Mouse (Mus musculus) neural tube, embryonic 12.5 days (tissue): ENCODE measurements around the gene Rmi2. TPM values are rescaled to one million over a fixed set of nuclear protein-coding genes. Genes with fewer than 3 reads are reported as not detected.
A peak's percentile ranks its signal among the peaks of the same experiment; 100 is the strongest.

Experiments
- ATAC-seq: fragments of 200-750 bp; cut with Nextera tagmentation; 2 replicates; pipeline ENCODE4 v1.8.0; 2017; ENCODE audit warnings: low read depth, mild to moderate bottlenecking, moderate TSS enrichment, moderate library complexity; ENCODE audit not compliant: low FRiP score
- H3K27ac ChIP-seq: fragments of 300-500 bp; sonication (generic); 2 replicates; pipeline ENCODE4 v1.5.1; 2016
- H3K27me3 ChIP-seq: fragments of 300-500 bp; sonication (generic); replicated peaks from 2 replicates; pipeline ENCODE4 v1.6.1; 2016; ENCODE audit warnings: mild to moderate bottlenecking
- H3K36me3 ChIP-seq: fragments of 300-500 bp; sonication (generic); 2 replicates; pipeline ENCODE4 v1.6.1; 2016; ENCODE audit warnings: mild to moderate bottlenecking
- H3K4me1 ChIP-seq: fragments of 300-500 bp; sonication (generic); 2 replicates; pipeline ENCODE4 v1.6.1; 2016
- H3K4me2 ChIP-seq: fragments of 300-500 bp; sonication (generic); replicated peaks from 2 replicates; pipeline ENCODE4 v1.6.1; 2016; ENCODE audit warnings: mild to moderate bottlenecking
- H3K4me3 ChIP-seq: fragments of 300-500 bp; sonication (generic); 2 replicates; pipeline ENCODE4 v1.5.1; 2016
- H3K9ac ChIP-seq: fragments of 300-500 bp; sonication (generic); 2 replicates; pipeline ENCODE4 v1.6.1; 2016; ENCODE audit warnings: mild to moderate bottlenecking
- H3K9me3 ChIP-seq: fragments of 300-500 bp; sonication (generic); 2 replicates; pipeline ENCODE4 v1.6.1; 2016; ENCODE audit warnings: mild to moderate bottlenecking
- WGBS: fragments of 180-500 bp; shearing (Covaris S2); methylation state at CpG from one replicate; pipeline ENCODE4 v1.1.7; 2016; 5-methylcytosine and 5-hydroxymethylcytosine counted together
- polyA plus RNA-seq: library from polyadenylated mRNA; unstranded; fragments of >200 nt; fragmentation: Nextera tagmentation; extraction: Ambion mirVana; gene quantifications from 2 replicates; pipeline ENCODE4 v1.2.1, GENCODE M21; 2016

The Rmi2 gene
- polyA plus RNA-seq, 1 experiment from 2014 or later, result 1.9 TPM

DNA sequence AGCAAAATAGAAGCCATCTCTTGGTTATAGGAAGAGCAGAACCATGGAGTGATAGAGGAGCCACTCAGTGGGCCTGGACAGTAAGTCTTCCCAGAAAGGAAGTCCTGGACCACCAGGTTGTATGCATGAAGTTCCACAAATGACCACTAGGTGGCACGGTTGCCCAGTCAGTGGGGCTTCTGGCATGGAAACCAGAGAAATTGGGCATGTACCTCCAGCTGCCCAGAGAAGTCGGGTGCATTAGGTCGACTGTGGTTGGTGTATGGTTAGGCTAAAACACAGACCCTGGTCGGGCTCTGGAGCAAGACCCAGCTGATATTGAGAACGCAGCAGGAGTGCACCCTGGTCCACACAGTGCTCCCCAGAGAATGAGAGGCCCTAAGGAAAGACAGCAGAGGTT lies 38.8 kb downstream of the Rmi2 start:
- no peaks in the 10 kb centered on the region for H3K36me3 ChIP-seq
- 9% methylated on average over 5 of the region's 5 CpGs for WGBS
- no peak overlapping the region for H3K4me2 ChIP-seq
- H3K27ac ChIP-seq, result no peak overlapping the region
- ATAC-seq, result peak; percentile 67
- H3K9me3 ChIP-seq, result no peaks in the 10 kb centered on the region
- H3K9ac ChIP-seq, result no peak overlapping the region
- H3K27me3 ChIP-seq, result no peaks in the 10 kb centered on the region
- H3K4me1 ChIP-seq, result no peaks in the 10 kb centered on the region
- H3K4me3 ChIP-seq, result no peak overlapping the region

DNA sequence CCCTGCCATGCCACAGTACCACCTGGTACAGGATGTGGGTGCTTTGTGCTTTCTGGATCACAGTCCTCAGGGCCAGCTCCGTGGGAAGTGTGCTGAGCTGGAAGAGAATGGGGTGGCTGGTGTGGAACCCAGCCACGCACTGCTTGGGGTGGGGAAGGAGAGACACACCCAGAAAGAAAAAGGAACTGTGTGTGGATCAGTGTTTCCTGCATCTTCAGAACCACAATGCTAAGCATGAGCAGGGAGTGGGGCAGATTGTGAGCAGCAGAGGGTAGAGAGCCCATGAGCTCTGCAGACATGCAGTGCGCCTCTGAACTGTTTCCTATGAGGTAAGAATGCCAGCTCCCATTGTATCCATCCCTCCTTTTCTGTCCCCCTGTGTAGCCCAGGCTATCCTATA lies 43.4 kb downstream of the Rmi2 start:
- H3K36me3 ChIP-seq, result no peaks in the 10 kb centered on the region
- no peak overlapping the region for H3K4me3 ChIP-seq
- no peak overlapping the region for H3K27ac ChIP-seq
- H3K9me3 ChIP-seq, result no peaks in the 10 kb centered on the region
- H3K9ac ChIP-seq, result no peak overlapping the region
- ATAC-seq, result no peak
- H3K4me2 ChIP-seq, result no peak overlapping the region
- H3K27me3 ChIP-seq, result no peaks in the 10 kb centered on the region
- 82% methylated on average over 3 of the region's 3 CpGs for WGBS
- H3K4me1 ChIP-seq, result no peaks in the 10 kb centered on the region

DNA sequence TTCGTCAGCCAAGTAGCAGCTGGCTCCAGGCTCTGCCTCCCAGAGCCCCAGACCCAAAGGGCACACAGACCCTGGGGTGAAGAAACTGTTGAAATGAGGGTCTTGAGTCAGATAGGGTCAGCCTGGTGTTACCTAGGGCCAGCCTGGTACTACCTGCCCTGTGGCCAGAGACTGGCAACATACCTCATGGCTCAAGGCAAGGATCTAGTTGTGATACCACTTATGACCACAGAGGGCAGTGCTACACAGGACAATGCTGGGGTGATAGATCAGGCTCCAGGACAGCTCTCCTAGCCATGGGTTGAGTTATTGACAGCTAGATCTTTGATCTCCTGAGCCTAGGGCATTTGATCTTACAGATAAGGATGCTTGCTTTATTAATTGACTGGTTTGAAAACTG lies 44.6 kb downstream of the Rmi2 start:
- Histone ChIP-seq H3K9me3 (no peaks in the 10 kb centered on the region), H3K27ac (no peak overlapping the region), H3K4me3 (no peak overlapping the region), H3K36me3 (no peaks in the 10 kb centered on the region), H3K4me1 (no peaks in the 10 kb centered on the region), H3K9ac (no peak overlapping the region), H3K27me3 (no peaks in the 10 kb centered on the region), H3K4me2 (no peak overlapping the region)
- 0 out of 2 replicates have a peak, but pooled peaks have one; percentile 26 for ATAC-seq
- WGBS, result 93% methylated on average over 1 of the region's 1 CpGs

DNA sequence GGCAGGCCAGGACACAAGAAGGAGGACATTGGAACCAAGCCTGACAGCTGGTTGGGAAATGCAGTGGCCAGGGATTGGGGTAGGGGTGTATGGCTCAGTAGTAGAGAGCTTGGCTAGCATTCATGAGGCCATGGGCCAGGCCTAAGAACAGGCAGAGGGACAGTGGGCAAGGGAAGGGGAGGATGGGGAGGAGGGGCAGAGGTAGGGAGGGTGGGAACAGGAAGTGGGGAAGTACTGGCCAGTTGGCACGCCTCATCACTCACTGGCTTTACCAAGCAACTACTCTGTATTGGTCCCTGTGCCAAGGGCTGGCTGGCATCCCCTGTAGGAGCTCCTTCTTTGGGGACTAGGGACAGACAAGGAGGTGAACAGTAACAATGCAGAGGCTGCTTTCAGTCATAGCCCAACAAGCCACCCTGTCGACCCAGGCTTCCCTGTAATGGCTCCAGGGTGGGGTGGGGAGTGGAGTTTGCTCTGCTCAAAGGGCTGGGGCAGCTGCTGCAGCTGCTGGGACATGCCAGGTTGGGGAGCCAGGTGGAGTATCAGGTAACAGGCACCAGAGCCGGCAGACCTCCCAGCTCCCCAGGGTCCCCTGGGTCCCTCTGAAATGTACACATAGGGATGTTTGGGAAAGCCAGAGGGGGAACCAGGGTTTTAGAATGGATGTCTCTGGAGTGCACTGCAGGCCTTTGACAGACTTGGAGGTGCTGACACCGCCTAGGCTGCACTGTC lies 46.5 kb downstream of the Rmi2 start:
- 55% methylated on average over 4 of the region's 4 CpGs for WGBS
- Histone ChIP-seq H3K36me3 (no peaks in the 10 kb centered on the region), H3K4me3 (no peak overlapping the region), H3K9ac (no peak overlapping the region), H3K4me1 (no peaks in the 10 kb centered on the region), H3K27me3 (no peaks in the 10 kb centered on the region), H3K9me3 (no peaks in the 10 kb centered on the region), H3K4me2 (no peak overlapping the region), H3K27ac (no peak overlapping the region)
- ATAC-seq, result no peak

DNA sequence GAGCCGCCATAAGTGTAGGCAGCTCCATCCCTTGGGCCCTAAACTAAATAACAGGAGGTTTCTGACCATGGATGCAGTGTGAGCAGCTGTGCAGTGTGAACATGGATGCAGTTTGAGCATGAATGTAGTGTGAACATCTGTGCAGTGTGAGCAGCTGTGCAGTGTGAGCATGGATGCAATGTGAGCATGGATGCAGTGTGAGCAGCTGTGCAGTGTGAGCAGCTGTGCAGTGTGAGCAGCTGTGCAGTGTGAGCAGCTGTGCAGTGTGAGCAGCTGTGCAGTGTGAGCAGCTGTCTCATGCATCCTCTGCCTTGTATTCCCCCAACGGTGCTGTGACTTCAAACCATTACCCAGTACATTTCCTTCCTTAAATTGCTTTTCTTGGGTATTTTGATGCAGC lies 52.6 kb downstream of the Rmi2 start:
- Histone ChIP-seq H3K36me3 (no peaks in the 10 kb centered on the region), H3K4me3 (no peak overlapping the region), H3K4me2 (no peak overlapping the region), H3K9ac (no peak overlapping the region), H3K4me1 (no peaks in the 10 kb centered on the region), H3K27ac (no peak overlapping the region), H3K9me3 (no peaks in the 10 kb centered on the region), H3K27me3 (no peaks in the 10 kb centered on the region)
- 90% methylated on average over 2 of the region's 2 CpGs for WGBS
- no peak for ATAC-seq

DNA sequence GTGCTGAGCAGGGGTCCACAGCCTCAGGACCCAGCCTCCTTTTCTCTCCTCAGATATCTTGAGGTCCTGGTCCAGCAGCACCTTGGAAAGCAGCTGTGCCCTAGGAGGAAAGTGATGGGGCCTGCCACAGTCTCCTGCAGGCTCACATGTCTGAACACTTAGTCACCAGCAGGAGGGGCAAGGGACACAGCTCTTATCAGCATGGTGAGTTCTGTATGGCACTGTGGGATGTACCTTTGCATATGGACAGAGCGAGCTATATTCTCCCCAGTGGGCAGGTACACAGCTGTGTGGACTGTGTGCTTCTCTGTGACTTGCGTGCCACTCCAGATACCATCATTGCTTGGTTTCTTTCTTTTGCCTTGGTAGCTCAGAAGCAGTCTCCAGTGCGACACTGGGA lies 55.5 kb downstream of the Rmi2 start:
- H3K9me3 ChIP-seq, result no peaks in the 10 kb centered on the region
- ATAC-seq, result no peak
- no peak overlapping the region for H3K4me3 ChIP-seq
- no peak overlapping the region for H3K27ac ChIP-seq
- no peaks in the 10 kb centered on the region for H3K27me3 ChIP-seq
- no peak overlapping the region for H3K4me2 ChIP-seq
- 89% methylated on average over 3 of the region's 3 CpGs for WGBS
- H3K9ac ChIP-seq, result no peak overlapping the region
- no peaks in the 10 kb centered on the region for H3K4me1 ChIP-seq
- H3K36me3 ChIP-seq, result no peaks in the 10 kb centered on the region

DNA sequence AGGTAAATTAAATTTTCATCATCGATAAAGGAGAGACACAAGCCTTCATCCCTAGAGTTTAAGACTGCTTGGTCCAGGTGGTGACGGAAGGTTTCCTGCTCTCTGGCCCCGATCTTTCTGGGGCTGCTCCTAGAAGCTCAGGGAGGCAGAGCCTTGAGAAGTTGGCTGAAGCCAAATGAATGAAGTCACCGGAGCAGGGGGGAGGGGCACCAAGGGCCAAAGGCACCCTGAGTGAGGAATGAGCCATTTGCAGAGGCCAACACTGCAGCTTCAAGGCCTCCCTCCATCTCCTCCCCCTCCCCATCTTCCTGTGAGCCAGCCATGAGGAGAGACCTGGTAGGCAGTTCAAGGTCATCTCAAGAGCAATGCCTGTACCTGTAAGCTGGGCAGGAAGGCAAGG lies 58.3 kb downstream of the Rmi2 start:
- H3K36me3 ChIP-seq, result no peaks in the 10 kb centered on the region
- no peak overlapping the region for H3K4me3 ChIP-seq
- 77% methylated on average over 4 of the region's 4 CpGs for WGBS
- H3K9ac ChIP-seq, result no peak overlapping the region
- no peak overlapping the region for H3K4me2 ChIP-seq
- no peak overlapping the region for H3K27ac ChIP-seq
- H3K27me3 ChIP-seq, result no peaks in the 10 kb centered on the region
- H3K4me1 ChIP-seq, result no peaks in the 10 kb centered on the region
- H3K9me3 ChIP-seq, result no peaks in the 10 kb centered on the region
- ATAC-seq, result no peak

DNA sequence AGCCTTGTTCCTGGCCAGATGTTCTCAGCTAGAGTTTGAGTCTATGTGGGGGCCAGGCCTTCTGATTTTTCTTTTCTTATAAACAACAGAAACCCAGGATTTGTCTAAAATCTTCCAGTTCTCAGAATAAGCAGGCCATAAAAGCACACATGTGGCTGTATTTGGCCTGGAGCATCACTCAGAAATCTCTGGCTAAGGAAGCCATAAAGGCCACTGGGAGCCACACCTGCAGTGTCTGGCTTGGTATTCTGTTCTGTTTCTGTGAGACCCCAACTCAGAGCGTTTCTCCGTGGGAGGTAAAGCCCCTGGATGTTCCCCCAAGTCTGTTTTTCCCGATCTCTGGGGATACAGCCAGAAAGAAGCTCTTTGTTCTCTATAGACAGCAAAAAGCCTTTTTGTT lies 61.0 kb downstream of the Rmi2 start:
- Histone ChIP-seq H3K9me3 (no peaks in the 10 kb centered on the region), H3K27ac (no peak overlapping the region), H3K27me3 (no peaks in the 10 kb centered on the region), H3K9ac (no peak overlapping the region), H3K4me2 (no peak overlapping the region), H3K36me3 (no peaks in the 10 kb centered on the region), H3K4me1 (no peaks in the 10 kb centered on the region), H3K4me3 (no peak overlapping the region)
- 80% methylated on average over 3 of the region's 3 CpGs for WGBS
- ATAC-seq, result no peak

DNA sequence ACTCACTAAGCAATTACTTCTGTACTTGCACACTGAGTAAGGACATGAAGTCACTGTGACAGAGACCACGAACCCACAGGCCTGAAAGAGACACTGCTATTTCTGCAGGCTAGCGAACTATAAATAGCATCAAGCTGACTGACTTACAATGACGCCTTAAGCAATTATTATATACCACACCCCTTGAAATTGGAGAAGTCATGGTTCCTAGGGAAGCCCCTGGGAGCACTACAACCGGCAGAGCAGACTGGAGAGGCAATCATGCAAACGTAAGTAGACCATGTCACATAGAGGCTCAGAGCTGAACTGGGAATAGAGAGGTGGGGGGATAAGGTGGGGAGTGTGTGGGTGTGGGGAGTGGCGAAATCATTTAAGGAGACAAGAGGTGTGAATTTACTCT lies 62.5 kb downstream of the Rmi2 start:
- H3K4me1 ChIP-seq, result no peaks in the 10 kb centered on the region
- no peaks in the 10 kb centered on the region for H3K9me3 ChIP-seq
- H3K9ac ChIP-seq, result no peak overlapping the region
- no peak overlapping the region for H3K27ac ChIP-seq
- H3K27me3 ChIP-seq, result no peaks in the 10 kb centered on the region
- H3K4me2 ChIP-seq, result no peak overlapping the region
- WGBS, result 40% methylated on average over 6 of the region's 6 CpGs
- H3K4me3 ChIP-seq, result no peak overlapping the region
- no peak for ATAC-seq
- no peaks in the 10 kb centered on the region for H3K36me3 ChIP-seq

DNA sequence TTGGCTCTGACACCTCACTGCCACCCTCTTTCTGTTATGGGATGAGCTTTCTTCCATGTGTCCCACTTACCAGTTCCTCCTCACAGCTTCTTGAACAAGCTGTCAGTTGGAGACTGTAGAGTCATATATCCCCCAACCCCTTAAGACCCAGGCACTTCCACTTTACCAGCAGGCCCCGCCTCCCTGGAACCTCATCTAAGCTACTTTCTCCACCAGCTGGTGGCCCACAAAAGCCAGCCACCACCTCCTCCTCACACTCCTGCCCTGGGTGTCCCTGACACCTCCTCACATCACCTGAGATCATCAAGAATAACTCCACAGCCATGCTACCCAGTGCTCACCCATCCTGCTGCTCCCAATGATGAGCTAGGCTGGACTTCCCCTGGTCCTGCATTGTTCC lies 65.9 kb downstream of the Rmi2 start:
- Histone ChIP-seq H3K9ac (no peak overlapping the region), H3K4me2 (no peak overlapping the region), H3K27me3 (no peaks in the 10 kb centered on the region), H3K9me3 (no peaks in the 10 kb centered on the region), H3K4me3 (no peak overlapping the region), H3K36me3 (no peaks in the 10 kb centered on the region), H3K27ac (no peak overlapping the region), H3K4me1 (peaks cover 4% of the 10 kb centered on the region; the same call in 1 of the 2 replicates)
- no peak for ATAC-seq
- 82% methylated on average over 1 of the region's 1 CpGs for WGBS

DNA sequence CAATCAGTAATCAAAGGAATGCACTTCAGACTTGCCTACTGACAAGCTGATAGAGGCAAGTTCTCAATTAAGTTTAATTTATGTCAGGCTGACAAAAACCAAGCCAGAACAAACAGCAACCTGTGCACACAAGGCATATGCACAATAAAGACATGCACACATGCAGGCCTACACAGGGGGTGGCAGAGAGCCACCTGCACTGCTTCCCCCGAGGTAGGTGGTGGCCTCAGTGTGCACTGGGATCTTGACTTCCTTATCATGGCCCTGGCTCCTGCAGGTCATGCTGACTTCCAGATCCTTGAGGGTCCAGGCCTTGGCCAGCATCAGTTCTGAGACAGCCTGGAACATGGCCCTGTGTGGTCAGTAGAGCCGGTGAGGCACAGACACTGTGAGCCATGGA lies 67.1 kb downstream of the Rmi2 start:
- Histone ChIP-seq H3K4me2 (no peak overlapping the region), H3K27me3 (no peaks in the 10 kb centered on the region), H3K27ac (no peak overlapping the region), H3K36me3 (no peaks in the 10 kb centered on the region), H3K9me3 (no peaks in the 10 kb centered on the region), H3K9ac (no peak overlapping the region), H3K4me3 (no peak overlapping the region), H3K4me1 (peaks cover 5% of the 10 kb centered on the region; the same call in 1 of the 2 replicates)
- no peak for ATAC-seq
- WGBS, result 83% methylated on average over 2 of the region's 2 CpGs

DNA sequence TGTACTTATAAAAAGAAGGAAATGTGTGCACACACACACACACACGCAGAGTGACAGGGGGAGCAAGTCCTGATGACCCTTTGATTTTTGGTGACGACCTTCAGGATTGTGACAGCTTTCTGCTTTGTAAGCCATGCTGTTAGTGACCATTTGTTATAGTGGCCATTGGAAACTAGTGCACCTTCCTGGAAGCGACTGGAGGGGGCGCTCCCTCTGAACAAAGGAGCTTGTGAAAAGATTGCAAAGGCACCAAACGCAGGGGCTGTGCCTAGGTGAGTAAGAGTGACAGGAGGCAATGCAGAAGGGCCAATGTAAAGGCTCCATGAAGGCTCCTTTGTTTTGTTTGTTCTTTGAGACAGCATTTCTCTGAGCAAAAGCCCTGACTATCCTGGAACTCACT lies 68.0 kb downstream of the Rmi2 start:
- ATAC-seq, result no peak
- WGBS, result 57% methylated on average over 5 of the region's 5 CpGs
- no peaks in the 10 kb centered on the region for H3K9me3 ChIP-seq

DNA sequence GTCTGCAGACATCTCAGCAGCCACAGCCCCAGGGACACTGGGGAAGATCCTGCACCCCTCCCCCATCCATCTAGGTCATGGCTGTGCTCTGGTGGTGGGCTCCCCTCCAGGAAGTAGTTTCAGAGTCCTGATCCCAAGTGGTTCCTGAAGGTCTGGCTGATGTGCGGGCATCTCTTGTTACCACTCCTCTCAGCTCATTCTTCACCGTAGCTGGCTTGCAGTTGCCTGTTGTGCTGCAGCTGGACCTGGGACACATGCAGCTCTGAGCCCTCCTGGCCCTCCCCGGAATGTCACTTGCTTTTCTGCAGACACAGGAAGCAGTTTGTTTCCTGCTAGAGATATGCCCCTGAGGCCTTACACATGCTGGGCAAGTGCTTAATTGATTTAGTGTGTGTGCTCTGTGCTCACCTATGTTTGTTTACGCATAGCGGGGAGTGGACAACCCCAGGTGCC lies 70.8 kb downstream of the Rmi2 start:
- no peak overlapping the region for H3K4me3 ChIP-seq
- H3K9me3 ChIP-seq, result no peaks in the 10 kb centered on the region
- 70% methylated on average over 5 of the region's 5 CpGs for WGBS
- no peaks in the 10 kb centered on the region for H3K36me3 ChIP-seq
- no peak for ATAC-seq
- no peak overlapping the region for H3K27ac ChIP-seq
- H3K4me1 ChIP-seq, result peaks cover 5% of the 10 kb centered on the region; the same call in 1 of the 2 replicates
- H3K9ac ChIP-seq, result no peak overlapping the region
- H3K4me2 ChIP-seq, result no peak overlapping the region
- H3K27me3 ChIP-seq, result no peaks in the 10 kb centered on the region

More for the DNA sequence above, 68.0 kb downstream of the Rmi2 start:
- Histone ChIP-seq H3K27me3 (no peaks in the 10 kb centered on the region), H3K4me3 (no peak overlapping the region), H3K4me2 (no peak overlapping the region), H3K27ac (no peak overlapping the region), H3K9ac (no peak overlapping the region), H3K36me3 (no peaks in the 10 kb centered on the region), H3K4me1 (peaks cover 5% of the 10 kb centered on the region; the same call in 1 of the 2 replicates)
